Mouse (Mus musculus): ENCODE measurements around the gene 4933402J07Rik.

4933402J07Rik gene

DNA sequence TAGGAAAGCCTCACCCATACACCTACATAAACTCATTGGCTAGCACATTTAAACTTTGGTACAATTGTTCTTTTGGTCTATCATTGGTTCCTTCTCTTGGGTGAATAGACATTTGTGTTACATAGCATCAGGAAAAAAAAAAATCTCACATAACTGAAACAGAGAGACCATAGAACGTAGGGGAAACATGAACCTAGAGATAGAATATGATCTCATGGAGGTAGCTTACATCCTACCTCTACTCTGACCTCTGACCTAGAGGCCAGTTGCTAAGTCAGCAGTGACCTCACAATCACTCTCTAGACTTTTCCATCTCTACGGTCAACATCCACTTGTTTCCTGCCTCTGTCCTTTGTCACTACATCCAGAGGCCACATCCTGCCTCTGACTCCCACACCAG, at the start of gene 4933402J07Rik:
Gene 4933402J07Rik, plus strand, starts transcription at position 301 of the 400 bp plus-strand sequence.
- DNase-seq (ENCODE audit: low read depth): no peak

DNA sequence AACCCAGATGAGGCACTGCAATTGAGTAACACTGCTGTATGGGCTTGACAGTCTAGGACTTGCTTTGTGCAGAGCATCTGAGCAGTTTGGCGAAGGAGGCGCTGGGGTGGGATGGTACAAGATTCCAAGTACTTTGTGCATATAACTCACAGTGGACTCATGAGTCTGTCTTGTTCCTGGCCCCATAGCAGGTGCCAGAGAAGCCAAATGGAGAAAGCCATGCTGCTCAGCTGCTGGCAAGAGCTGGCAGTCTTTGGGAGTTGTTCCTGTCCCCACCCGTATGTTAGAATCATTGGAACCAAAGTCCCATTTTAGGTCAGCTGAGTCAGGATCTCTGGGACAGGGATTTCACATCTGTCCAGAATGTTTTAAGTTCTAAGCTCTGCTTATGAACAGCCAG, 46.5 kb upstream of the 4933402J07Rik start:
- DNase-seq (ENCODE audit: low read depth): no peak

DNA sequence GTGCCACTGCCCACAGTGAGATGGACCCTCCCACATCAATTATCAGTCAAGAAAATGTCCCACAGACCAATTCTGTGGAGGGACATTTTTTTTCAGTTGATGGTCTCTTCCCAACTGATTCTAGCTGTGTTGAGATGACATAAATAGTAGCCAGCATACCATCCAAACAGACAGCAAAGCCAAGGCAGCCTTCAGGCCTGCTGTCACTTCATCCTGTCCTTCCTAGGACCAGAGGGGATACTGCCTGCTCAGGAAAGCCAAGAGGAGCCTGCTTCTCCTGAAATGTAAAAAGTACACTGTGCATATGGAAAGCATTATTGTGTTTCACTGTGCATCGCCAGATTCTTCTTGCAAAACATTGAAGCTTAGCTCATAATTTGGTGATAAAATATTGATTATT, 38.6 kb upstream of the 4933402J07Rik start:
- DNase-seq (ENCODE audit: low read depth): no peak

GRCm38 (mm10) chr8:87531176-87531575, 32.5 kb upstream of the 4933402J07Rik start:
- DNase-seq (ENCODE audit: low read depth): no peak

DNA sequence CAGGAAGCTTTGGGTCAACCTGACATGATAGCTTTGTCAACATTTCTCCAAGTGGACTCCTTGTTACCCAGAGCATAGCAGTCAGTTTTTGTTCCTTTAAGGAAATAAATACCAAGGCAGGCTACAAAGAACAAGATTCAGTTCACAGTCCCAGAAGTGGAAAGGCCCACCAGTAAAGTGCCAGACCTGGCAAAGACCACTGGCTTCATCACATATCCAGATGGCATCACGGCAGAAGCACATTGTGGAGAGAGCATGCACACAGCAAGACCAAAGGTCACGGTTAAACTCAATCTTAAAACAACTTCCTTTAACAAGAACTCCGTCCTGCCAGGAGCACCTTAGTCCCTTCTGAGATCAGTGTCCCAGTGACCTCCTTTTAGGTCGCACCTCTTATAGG, 30.2 kb upstream of the 4933402J07Rik start:
- DNase-seq (ENCODE audit: low read depth): no peak

GRCm38 (mm10) chr8:87534846-87535245, 28.8 kb upstream of the 4933402J07Rik start:
- no peak for DNase-seq (ENCODE audit: low read depth)

- peak; percentile 27 for DNase-seq (ENCODE audit: low read depth)
Observed at GRCm38 (mm10) chr8:87536615-87537329, 26.9 kb upstream of the 4933402J07Rik start.

GRCm38 (mm10) chr8:87539829-87540394, 23.7 kb upstream of the 4933402J07Rik start:
- no peak for DNase-seq (ENCODE audit: low read depth)

- no peak for DNase-seq (ENCODE audit: low read depth)
Observed at GRCm38 (mm10) chr8:87549881-87550280, 13.8 kb upstream of the 4933402J07Rik start.

- DNase-seq (ENCODE audit: low read depth): no peak
Observed at GRCm38 (mm10) chr8:87552801-87553200, 10.9 kb upstream of the 4933402J07Rik start.

DNA sequence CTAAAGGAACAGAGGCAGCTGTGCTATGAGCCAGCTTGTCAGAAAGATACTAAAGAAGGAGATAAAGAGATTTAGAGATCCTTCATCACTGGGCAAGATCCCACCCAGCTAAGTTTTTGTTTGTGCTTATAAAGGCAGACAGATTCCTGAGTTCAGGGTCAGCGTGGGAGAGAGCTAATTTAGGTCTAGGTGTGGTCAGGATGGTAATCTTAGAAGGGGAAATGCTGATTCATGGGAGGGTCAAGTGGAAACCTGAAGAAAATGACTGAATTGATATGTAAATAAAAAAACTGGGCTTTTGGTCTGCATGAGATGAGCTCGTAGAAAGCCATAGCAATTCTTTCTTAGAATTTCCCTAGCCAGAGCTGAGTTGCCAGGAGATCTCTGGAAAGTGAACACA, 2.9 kb upstream of the 4933402J07Rik start:
- no peak for DNase-seq (ENCODE audit: low read depth)

DNA sequence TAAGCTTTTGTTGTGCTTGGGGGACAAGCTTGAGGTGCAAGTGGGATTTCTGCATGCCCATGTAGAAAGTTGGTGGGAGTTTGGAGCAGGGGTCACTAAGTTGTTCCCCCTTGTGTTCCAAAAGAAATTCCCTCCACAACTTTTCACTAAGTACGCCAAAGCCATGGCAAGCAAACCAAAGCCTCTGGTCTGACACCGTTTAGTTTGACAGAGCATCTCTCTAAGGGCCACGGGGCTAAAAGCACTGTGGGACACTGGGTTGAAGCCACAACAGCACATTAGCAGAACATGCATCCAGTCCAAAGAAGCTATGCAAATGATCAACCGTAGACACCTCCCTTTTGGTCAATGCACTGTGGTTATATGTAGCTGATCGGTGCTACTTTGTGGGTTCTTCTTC, 5.5 kb downstream of the 4933402J07Rik start:
- DNase-seq (ENCODE audit: low read depth): no peak

GRCm38 (mm10) chr8:87569706-87570563, 6.3 kb downstream of the 4933402J07Rik start:
- no peak for DNase-seq (ENCODE audit: low read depth)

- no peak for DNase-seq (ENCODE audit: low read depth)
Observed at GRCm38 (mm10) chr8:87570564-87570855, 6.9 kb downstream of the 4933402J07Rik start.

DNA sequence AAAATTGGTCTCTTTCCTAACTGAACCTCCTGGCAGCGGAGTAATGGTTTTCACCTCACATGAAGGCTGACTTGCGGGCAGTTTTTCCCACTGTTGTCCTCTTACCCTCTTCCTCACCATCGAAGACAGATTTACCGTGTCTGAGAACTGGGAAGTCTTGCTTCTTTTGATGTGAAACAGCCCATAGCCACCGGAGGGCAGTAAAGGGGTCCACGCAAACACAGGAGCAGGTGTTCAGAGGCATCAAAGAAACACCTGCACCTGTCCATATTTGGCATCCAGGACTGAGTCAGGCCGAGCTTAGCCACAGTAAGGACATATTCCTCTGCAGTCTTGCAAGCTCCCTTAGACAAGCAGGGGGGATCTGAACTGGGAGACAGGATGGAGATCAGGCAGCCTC, 7.2 kb downstream of the 4933402J07Rik start:
- DNase-seq (ENCODE audit: low read depth): no peak

GRCm38 (mm10) chr8:87594272-87594671, 30.6 kb downstream of the 4933402J07Rik start:
- peak; percentile 34 for DNase-seq (ENCODE audit: low read depth)

DNA sequence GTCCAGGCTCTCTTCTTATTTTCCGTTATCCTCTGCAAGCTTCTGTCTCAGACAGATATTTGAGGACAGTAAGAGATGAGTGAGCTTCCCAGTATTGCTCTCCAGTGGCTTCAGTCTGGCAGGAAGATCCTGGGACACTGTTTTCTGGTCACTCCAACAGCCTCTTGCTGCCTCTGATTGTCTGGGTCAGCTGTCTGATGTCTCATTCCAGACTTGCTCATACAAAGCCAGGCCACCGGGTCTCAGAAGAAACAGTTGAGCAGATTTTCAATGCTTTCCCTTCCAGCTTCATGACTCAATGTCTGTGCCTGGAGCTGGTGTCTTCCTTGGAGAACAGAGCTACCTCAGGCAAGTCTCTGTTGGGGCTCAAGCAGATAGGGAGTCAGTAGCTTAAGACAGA, 39.1 kb downstream of the 4933402J07Rik start:
- peak; percentile 9 for DNase-seq (ENCODE audit: low read depth)

DNA sequence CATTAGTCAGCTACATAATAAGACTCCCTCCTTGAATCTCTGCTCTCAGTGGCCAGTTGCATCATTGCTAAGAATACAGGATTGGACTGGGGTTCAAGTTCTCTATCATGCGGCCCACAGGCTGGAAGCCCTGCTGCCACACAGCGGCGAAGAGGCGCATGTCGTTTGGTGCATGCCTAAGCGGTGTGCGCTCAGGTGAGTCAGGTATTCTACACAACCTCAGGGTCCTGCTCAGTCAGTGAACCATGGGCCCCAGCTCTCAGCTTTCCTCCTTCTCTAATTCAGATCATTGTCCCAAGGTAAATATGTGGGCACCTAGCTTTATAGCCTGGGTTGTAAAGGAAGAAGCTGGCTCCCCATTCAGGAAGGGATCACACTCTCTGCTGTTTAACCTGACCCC, 45.5 kb downstream of the 4933402J07Rik start:
- no peak for DNase-seq (ENCODE audit: low read depth)

DNA sequence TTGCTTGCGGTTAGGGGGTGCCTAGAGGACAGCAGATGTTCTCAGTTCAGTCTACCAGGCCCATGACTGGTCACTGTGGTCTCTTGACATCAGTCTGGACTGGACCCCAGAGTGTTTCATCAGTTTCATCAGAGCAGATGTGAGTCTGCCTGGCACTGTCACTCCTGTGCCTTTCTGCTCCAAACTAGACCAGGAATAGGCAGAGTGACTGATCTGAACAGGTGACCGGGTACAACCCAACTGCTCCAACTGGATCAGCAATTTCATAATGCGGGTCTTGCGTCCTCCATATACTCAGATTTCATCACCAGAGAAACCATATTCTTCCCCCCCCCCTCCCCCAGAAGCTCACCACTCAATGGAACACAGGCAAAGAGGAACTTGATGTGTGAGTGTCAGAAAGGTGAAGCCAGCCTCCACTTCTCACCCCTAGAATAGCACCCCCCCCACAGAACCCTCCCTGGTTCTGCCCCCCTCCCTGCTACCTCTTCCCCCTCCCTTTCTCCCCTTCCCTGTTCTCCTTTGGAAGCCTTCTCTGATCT, 46.1 kb downstream of the 4933402J07Rik start:
- DNase-seq (ENCODE audit: low read depth): no peak

- no peak for DNase-seq (ENCODE audit: low read depth)
Observed at GRCm38 (mm10) chr8:87613701-87614100, 50.0 kb downstream of the 4933402J07Rik start.

DNA sequence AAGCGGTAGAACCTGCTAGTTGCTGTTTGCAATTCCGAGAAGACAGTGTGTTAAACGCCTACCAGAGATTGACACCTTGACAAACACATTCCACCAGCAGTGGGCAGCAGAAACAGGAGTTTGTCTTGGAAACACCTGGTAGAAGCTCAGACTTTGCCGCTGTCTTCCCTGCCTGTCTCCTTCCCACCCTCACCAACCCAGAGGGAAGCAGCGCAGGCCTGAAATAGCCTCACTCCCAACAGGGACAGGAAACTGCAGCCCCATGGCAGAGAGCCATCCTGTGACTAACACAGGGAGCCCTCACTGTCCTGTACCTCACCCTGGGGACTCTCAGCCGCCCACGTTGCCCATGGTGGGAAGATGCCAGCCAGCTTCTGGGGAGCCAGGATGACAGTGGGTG, 55.5 kb downstream of the 4933402J07Rik start:
- DNase-seq (ENCODE audit: low read depth): no peak

DNA sequence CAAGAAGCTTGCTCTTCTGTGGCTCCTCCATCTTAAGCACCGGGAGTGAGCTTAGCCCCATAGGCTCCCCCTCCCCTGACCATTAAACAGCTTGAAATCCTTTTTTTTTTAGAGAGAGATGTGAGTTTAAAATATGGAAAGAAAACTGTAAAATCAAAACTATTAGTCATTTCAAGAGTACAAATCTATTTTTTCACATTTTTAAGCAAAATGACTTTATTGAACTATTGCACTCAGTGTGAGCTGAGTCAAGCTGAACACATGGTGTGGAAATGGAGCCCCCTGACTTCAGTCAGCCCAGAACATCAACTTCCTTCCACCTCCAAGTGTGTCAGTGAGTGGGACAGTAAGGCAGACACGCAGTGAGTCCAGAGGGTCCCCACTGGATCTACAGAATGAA, 55.9 kb downstream of the 4933402J07Rik start:
- no peak for DNase-seq (ENCODE audit: low read depth)

- DNase-seq (ENCODE audit: low read depth): no peak
Observed at GRCm38 (mm10) chr8:87620225-87620624, 56.6 kb downstream of the 4933402J07Rik start.

Data from fibroblast of lung, adult 2 months (primary cell).